Mouse (Mus musculus): Measurements from ENCODE around the gene Mbl2. TPM values are rescaled to one million over a fixed set of nuclear protein-coding genes. Genes with fewer than 3 reads are reported as not detected.

Mbl2 gene
- polyA plus RNA-seq (2017; shearing (Covaris generic)): not detected

DNA sequence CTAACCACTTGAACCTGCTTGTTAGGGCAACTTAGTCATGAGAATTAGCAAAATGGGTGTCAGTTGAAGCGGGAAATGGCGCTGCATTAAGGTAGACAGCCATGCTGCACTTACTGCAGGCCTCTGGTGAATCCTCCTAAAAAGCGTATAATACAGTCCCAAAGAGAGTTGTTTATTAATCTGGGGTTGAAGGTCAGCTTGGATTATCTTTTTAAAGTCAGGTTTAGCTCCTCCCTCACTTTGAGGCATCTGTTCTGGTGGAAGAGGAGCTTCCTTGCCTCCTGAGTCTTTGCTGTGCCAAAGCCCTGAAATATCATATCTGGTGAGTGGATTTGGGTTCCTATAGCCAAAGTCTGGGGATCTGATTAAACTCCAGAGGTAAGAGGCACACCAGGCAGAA is at the start of gene Mbl2:
Gene Mbl2, plus strand, starts transcription at position 252 of the 400 bp plus-strand sequence.

Other genes with a start within 250 kb of the Mbl2 start
- not detected for gene Trpd52l3, start 229.2 kb upstream of the Mbl2 start, polyA plus RNA-seq (2017; shearing (Covaris generic))
- 36.1 TPM for gene Uhrf2, start 202.4 kb upstream of the Mbl2 start, polyA plus RNA-seq (2017; shearing (Covaris generic))
- 0.35 TPM for gene Gldc, start 57.5 kb upstream of the Mbl2 start, polyA plus RNA-seq (2017; shearing (Covaris generic))